ENCODE assay signal across 8 mouse cellular contexts in the genomic region with DNA sequence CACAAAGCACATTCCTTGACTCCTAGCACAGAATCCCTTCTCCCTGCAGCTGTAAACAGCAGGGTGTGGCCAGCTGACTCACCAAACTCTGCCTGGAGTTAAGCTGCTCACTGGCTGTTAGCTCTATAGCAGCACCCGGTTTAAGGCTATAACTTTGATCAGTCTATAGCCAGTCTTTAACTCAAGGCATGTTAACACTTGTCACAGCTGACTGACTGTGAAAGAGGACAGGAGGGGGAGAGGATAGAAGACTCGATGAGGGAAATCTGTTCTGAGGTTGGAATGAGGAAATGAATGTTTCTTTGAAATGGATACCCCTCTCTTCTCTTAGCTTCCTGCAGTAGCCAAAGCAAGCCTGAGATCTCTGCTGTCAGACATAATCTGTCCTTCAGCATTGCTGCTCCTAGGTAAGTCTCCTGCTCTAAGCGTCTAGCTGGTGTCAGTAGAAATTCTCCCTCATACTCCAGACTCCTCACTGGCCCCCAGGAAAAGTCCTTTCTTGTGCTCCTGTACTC. TPM values are rescaled to one million over a fixed set of nuclear protein-coding genes. Genes with fewer than 3 reads are reported as not detected.
A peak's percentile ranks its signal among the peaks of the same experiment; 100 is the strongest.
DNase-seq lines count a peak whose midpoint lies in the region; ATAC-seq lines count a peak whose summit lies in the region.

No protein-coding gene starts in this region.

- no peaks in the 10 kb centered on the region for H3K9me3 ChIP-seq in heart, embryonic 13.5 days

- H3K27ac ChIP-seq in heart, embryonic 13.5 days (replicated peaks): peak overlapping the region; percentile 84

- H3K36me3 ChIP-seq in heart, embryonic 13.5 days: peaks cover 16% of the 10 kb centered on the region

- H3K27me3 ChIP-seq in heart, embryonic 13.5 days (replicated peaks): no peaks in the 10 kb centered on the region

- peak overlapping the region; percentile 85 for H3K9ac ChIP-seq in heart, embryonic 13.5 days

- H3K4me1 ChIP-seq in heart, embryonic 13.5 days: peaks cover 13% of the 10 kb centered on the region

- peak overlapping the region; percentile 72 for H3K4me3 ChIP-seq in heart, embryonic 13.5 days

- peak overlapping the region; percentile 85 for H3K4me2 ChIP-seq in heart, embryonic 13.5 days

- ATAC-seq in heart, embryonic 13.5 days (ENCODE audit: extremely low read depth, insufficient number of reproducible peaks, low FRiP score, low TSS enrichment): no peak
- ATAC-seq in megakaryocyte-erythroid progenitor cell, adult 5-6 weeks (replicated peaks; ENCODE audit: low FRiP score, low TSS enrichment, poor library complexity, severe bottlenecking): peak; percentile 86

- DNase-seq in thymus, postnatal 0 days (ENCODE audit: low spot score): peak; percentile 6
- no peak for DNase-seq in thymus, postnatal 14 days
- DNase-seq in embryo, embryonic 10.5 days (ENCODE audit: low spot score): peak; percentile 12
- DNase-seq in kidney, postnatal 36 days: peak; percentile 16 to 23
- DNase-seq in thymus, postnatal 25 days: no peak
- DNase-seq in layer of hippocampus, postnatal 14 days (ENCODE audit: low spot score in 2 of 2): no peak

- 1% methylated on average over 3 of the region's 3 CpGs for WGBS in heart, embryonic 13.5 days

RNA-seq across cellular contexts. Expression of a gene that starts 0.9 kb away (rescaled TPM):
- polyA plus RNA-seq in thymus, postnatal 0 days (2015; fragmentation: Nextera tagmentation; extraction: Ambion mirVana): 33.5 and 37.6 TPM in 2 replicates
- polyA plus RNA-seq in heart, embryonic 13.5 days (2015; fragmentation: Nextera tagmentation; extraction: Ambion mirVana): 16.3 and 18.8 TPM in 2 replicates
- total RNA-seq in megakaryocyte-erythroid progenitor cell, adult 5-6 weeks (2014; fragmentation: Nextera tagmentation): 12.3 and 16.2 TPM in 2 replicates
- 19.6 and 21.5 TPM in 2 replicates for total RNA-seq in megakaryocyte-erythroid progenitor cell, adult 5-6 weeks (2017)
- total RNA-seq in layer of hippocampus, postnatal 14 days (2021): 1 to 10 TPM; 7.8 to 9.8 TPM

RNA-seq across cellular contexts. Expression of a gene that starts 15.5 kb away (rescaled TPM):
- polyA plus RNA-seq in thymus, postnatal 0 days (2015; fragmentation: Nextera tagmentation; extraction: Ambion mirVana): not detected in 2 replicates
- polyA plus RNA-seq in heart, embryonic 13.5 days (2015; fragmentation: Nextera tagmentation; extraction: Ambion mirVana): not detected in 2 replicates
- not detected in 2 replicates for total RNA-seq in megakaryocyte-erythroid progenitor cell, adult 5-6 weeks (2014; fragmentation: Nextera tagmentation)
- total RNA-seq in megakaryocyte-erythroid progenitor cell, adult 5-6 weeks (2017): not detected in 2 replicates
- not detected for total RNA-seq in layer of hippocampus, postnatal 14 days (2021)

RNA-seq across cellular contexts. Expression of a gene that starts 33.1 kb away (rescaled TPM):
- 0.28 and 0.47 TPM in 2 replicates for polyA plus RNA-seq in thymus, postnatal 0 days (2015; fragmentation: Nextera tagmentation; extraction: Ambion mirVana)
- polyA plus RNA-seq in heart, embryonic 13.5 days (2015; fragmentation: Nextera tagmentation; extraction: Ambion mirVana): 0.07 TPM in 1 of 2 replicates, not detected in the other
- 0.15 TPM in 1 of 2 replicates, not detected in the other for total RNA-seq in megakaryocyte-erythroid progenitor cell, adult 5-6 weeks (2014; fragmentation: Nextera tagmentation)
- total RNA-seq in megakaryocyte-erythroid progenitor cell, adult 5-6 weeks (2017): 0.19 and 0.33 TPM in 2 replicates
- under 1 TPM in 1 of 2 experiments, not detected in 1; 0.07 TPM for total RNA-seq in layer of hippocampus, postnatal 14 days (2021)

RNA-seq across cellular contexts. Expression of a gene that starts 44.6 kb away (rescaled TPM):
- not detected in 2 replicates for polyA plus RNA-seq in thymus, postnatal 0 days (2015; fragmentation: Nextera tagmentation; extraction: Ambion mirVana)
- not detected in 2 replicates for polyA plus RNA-seq in heart, embryonic 13.5 days (2015; fragmentation: Nextera tagmentation; extraction: Ambion mirVana)
- total RNA-seq in megakaryocyte-erythroid progenitor cell, adult 5-6 weeks (2014; fragmentation: Nextera tagmentation): not detected in 2 replicates
- not detected in 2 replicates for total RNA-seq in megakaryocyte-erythroid progenitor cell, adult 5-6 weeks (2017)
- total RNA-seq in layer of hippocampus, postnatal 14 days (2021): not detected

RNA-seq across cellular contexts. Expression of a gene that starts 53.3 kb away (rescaled TPM):
- polyA plus RNA-seq in thymus, postnatal 0 days (2015; fragmentation: Nextera tagmentation; extraction: Ambion mirVana): not detected in 2 replicates
- polyA plus RNA-seq in heart, embryonic 13.5 days (2015; fragmentation: Nextera tagmentation; extraction: Ambion mirVana): not detected in 2 replicates
- total RNA-seq in megakaryocyte-erythroid progenitor cell, adult 5-6 weeks (2014; fragmentation: Nextera tagmentation): not detected in 2 replicates
- not detected in 2 replicates for total RNA-seq in megakaryocyte-erythroid progenitor cell, adult 5-6 weeks (2017)
- not detected for total RNA-seq in layer of hippocampus, postnatal 14 days (2021)

Comparison
In these comparisons a context has a peak if more than half of its experiments do, and no peak if none do; other contexts are left out.
1. DNase-seq: peak in thymus, postnatal 0 days (single experiment), embryo, embryonic 10.5 days (single experiment) and kidney, postnatal 36 days (2 of 2); none in thymus, postnatal 14 days (single experiment), thymus, postnatal 25 days (single experiment) and layer of hippocampus, postnatal 14 days (0 of 2).